Mouse (Mus musculus) limb, embryonic 15.5 days (tissue): ENCODE measurements around the gene Ccnk. TPM values are rescaled to one million over a fixed set of nuclear protein-coding genes. Genes with fewer than 3 reads are reported as not detected.

ENCODE experiments used
- ATAC-seq: fragments of 200-750 bp; cut with Nextera tagmentation; 2 replicates; pipeline ENCODE4 v1.8.0; 2017; ENCODE audit warnings: low read depth, moderate TSS enrichment; ENCODE audit not compliant: insufficient number of reproducible peaks, low FRiP score, low TSS enrichment
- H3K27ac ChIP-seq: fragments of 300-500 bp; sonication (generic); 2 replicates; pipeline ENCODE4 v1.5.1; 2015; ENCODE audit warnings: moderate library complexity, mild to moderate bottlenecking, inconsistent platforms
- H3K27me3 ChIP-seq: fragments of 300-500 bp; sonication (generic); 2 replicates; pipeline ENCODE4 v1.6.1; 2015; ENCODE audit warnings: inconsistent platforms
- H3K36me3 ChIP-seq: fragments of 300-500 bp; sonication (generic); 2 replicates; pipeline ENCODE4 v1.6.1; 2015; ENCODE audit warnings: inconsistent platforms
- H3K4me1 ChIP-seq: fragments of 300-500 bp; sonication (generic); 2 replicates; pipeline ENCODE4 v1.6.1; 2015; ENCODE audit warnings: inconsistent platforms
- H3K4me2 ChIP-seq: fragments of 300-500 bp; sonication (generic); 2 replicates; pipeline ENCODE4 v1.6.1; 2015; ENCODE audit warnings: mild to moderate bottlenecking, inconsistent platforms
- H3K4me3 ChIP-seq: fragments of 300-500 bp; sonication (generic); 2 replicates; pipeline ENCODE4 v1.5.1; 2015; ENCODE audit warnings: mild to moderate bottlenecking, inconsistent platforms
- H3K9ac ChIP-seq: fragments of 300-500 bp; sonication (generic); 2 replicates; pipeline ENCODE4 v1.6.1; 2015; ENCODE audit warnings: inconsistent platforms
- H3K9me3 ChIP-seq: fragments of 300-500 bp; sonication (generic); 2 replicates; pipeline ENCODE4 v1.6.1; 2016; ENCODE audit warnings: inconsistent platforms
- WGBS: fragments of 180-500 bp; shearing (Covaris S2); methylation state at CpG from one replicate; pipeline ENCODE4 v1.1.7; 2015; 5-methylcytosine and 5-hydroxymethylcytosine counted together
- polyA plus RNA-seq: library from polyadenylated mRNA; unstranded; fragments of >200 nt; fragmentation: Nextera tagmentation; extraction: Ambion mirVana; gene quantifications from 2 replicates; pipeline ENCODE4 v1.2.1, GENCODE M21; 2015

The Ccnk gene
- polyA plus RNA-seq, 1 experiment from 2014 or later, result 3.4 TPM

DNA sequence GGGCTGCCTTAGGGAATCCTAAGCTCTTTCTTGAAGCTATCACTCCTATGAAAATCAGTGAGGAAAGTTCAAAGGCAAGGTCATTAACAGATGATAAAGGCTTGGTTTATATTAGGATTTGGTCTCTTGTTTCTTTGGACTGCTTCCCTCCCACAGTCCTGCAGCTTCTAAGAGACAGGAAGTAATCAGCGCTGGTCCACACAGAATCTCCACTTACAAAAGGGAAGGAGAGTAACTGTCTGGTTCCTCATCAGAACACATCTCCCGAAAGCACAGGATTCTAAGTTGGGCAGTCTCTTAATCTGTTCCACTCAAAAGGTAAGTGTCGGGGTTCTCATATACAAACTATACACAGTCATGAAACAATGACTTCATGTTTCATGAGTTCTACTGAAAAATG lies 10.5 kb upstream of the Ccnk start:
- Histone ChIP-seq H3K4me2 (no peak overlapping the region), H3K36me3 (peaks cover 5% of the 10 kb centered on the region; the same call in 1 of the 2 replicates), H3K4me3 (no peak overlapping the region), H3K9ac (no peak overlapping the region), H3K9me3 (no peaks in the 10 kb centered on the region), H3K27ac (no peak overlapping the region), H3K27me3 (no peaks in the 10 kb centered on the region), H3K4me1 (no peaks in the 10 kb centered on the region; the same call in 1 of the 2 replicates)
- WGBS, result 71% methylated on average over 3 of the region's 3 CpGs
- ATAC-seq, result no peak

DNA sequence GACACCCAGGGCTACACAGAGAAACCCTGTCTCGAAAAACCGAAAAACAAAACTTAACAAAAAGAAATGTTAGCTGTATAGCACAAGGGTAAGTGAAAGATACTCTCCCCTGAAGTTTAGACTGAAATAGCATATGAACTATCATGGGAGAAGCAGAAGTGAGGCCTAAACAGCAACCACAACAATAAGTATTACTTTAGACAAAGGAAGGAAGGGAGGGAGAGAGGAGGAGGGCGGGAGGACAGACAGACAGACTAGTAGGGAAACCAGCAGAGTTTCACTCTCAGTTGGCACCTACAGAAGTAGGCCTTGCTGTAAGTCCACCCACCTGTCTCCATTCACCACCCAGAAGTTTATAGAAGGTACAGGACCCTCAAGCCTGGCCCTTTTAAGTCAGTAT lies 8.9 kb upstream of the Ccnk start:
- Histone ChIP-seq H3K4me3 (no peak overlapping the region), H3K27me3 (no peaks in the 10 kb centered on the region), H3K36me3 (no peaks in the 10 kb centered on the region), H3K9me3 (no peaks in the 10 kb centered on the region), H3K27ac (no peak overlapping the region), H3K9ac (no peak overlapping the region), H3K4me1 (peaks cover 5% of the 10 kb centered on the region; the same call in 1 of the 2 replicates), H3K4me2 (no peak overlapping the region)
- no peak for ATAC-seq
- WGBS, result 93% methylated on average over 3 of the region's 3 CpGs

DNA sequence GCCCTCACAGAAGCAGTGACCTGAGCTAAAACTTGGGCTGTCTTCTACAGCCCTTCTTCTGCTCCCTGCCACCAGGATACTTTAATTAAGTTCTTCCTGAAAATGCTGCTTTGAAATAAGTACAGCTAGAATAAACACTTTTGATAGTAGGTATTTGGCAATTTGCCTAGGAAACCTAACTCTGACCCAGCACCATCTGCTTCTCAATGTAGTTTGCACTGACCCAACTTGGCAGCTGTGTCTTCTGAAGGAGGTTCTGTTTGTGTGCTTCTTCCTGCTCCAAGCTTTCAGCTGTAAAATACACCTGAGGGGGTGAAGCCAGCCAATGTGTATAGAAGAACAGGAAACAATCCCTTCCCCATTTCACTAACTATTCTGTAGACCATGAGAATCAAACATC lies 8.0 kb upstream of the Ccnk start:
- Histone ChIP-seq H3K9ac (no peak overlapping the region), H3K4me2 (no peak overlapping the region), H3K27me3 (no peaks in the 10 kb centered on the region), H3K4me3 (no peak overlapping the region), H3K9me3 (no peaks in the 10 kb centered on the region), H3K4me1 (peaks cover 7% of the 10 kb centered on the region), H3K36me3 (no peaks in the 10 kb centered on the region), H3K27ac (no peak overlapping the region)
- ATAC-seq, result no peak

DNA sequence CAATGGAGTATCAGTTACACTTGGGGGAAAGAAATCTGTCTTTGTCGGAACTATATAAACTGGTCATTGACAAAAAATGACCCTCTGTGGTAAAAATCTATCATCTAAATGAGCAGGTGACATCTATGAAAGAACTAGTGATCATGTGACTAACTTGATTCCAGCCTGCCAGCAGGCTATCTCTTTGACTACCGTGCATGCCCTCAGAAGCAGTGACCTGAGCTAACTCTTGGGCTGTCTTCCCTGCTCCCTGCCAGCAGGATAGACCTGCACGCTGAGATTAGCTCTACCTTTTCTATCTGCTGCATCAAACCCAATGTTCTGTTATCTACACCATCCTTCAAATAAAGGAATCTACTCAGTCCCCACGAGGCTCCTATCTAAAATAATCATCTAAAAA lies 6.7 kb upstream of the Ccnk start:
- Histone ChIP-seq H3K36me3 (no peaks in the 10 kb centered on the region), H3K4me2 (no peak overlapping the region), H3K27me3 (no peaks in the 10 kb centered on the region), H3K9me3 (no peaks in the 10 kb centered on the region), H3K9ac (no peak overlapping the region), H3K4me3 (no peak overlapping the region), H3K4me1 (peaks cover 20% of the 10 kb centered on the region), H3K27ac (no peak overlapping the region)
- ATAC-seq, result no peak
- 71% methylated on average over 4 of the region's 4 CpGs for WGBS

DNA sequence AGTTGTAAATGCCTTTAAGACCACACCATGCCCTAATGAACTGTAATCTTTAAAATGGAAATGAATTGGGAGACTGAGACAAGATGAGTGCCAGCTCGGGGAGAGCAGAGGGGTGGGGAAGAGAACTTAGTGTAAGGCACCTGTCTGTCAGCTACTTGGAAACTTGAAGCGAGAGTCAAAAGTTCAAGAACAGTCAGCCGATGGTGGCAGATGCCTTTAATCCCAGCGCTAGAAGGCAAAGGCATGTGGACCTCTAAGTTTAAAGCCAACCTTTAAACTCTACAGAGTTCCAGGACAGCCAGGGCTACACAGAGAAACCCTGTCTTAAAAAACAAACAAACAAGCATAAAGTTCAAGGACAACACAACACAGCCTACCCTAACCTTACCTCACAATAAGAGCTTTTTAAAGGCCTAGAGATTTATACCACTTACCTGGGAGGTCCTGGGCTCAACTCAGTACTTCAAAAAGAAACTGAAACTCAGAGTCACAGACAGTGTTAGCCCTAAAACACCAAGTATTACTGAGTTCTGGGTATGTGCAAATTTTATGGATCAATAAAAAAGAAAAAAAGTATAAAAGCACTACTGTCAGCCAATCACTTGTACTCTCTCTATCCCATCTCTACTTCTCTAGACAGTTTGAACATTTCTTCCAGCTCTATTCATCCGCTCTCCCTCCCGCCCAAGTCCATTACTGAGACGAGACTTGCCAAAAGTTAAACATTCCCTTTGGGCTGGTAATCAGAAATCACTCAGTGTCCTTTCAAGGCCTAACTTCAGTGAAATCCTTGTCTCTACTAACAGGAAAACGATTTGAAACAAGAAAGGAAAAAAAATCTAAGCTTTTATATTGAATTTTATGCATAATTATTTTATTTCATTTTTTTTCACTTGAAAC lies 4.5 kb upstream of the Ccnk start:
- no peaks in the 10 kb centered on the region for H3K9me3 ChIP-seq
- H3K9ac ChIP-seq, result no peak overlapping the region
- H3K4me3 ChIP-seq, result no peak overlapping the region
- H3K27me3 ChIP-seq, result no peaks in the 10 kb centered on the region
- H3K4me2 ChIP-seq, result no peak overlapping the region
- ATAC-seq, result no peak
- H3K36me3 ChIP-seq, result no peaks in the 10 kb centered on the region
- no peak overlapping the region for H3K27ac ChIP-seq
- H3K4me1 ChIP-seq, result peaks cover 26% of the 10 kb centered on the region
- 50% methylated on average over 8 of the region's 8 CpGs for WGBS

DNA sequence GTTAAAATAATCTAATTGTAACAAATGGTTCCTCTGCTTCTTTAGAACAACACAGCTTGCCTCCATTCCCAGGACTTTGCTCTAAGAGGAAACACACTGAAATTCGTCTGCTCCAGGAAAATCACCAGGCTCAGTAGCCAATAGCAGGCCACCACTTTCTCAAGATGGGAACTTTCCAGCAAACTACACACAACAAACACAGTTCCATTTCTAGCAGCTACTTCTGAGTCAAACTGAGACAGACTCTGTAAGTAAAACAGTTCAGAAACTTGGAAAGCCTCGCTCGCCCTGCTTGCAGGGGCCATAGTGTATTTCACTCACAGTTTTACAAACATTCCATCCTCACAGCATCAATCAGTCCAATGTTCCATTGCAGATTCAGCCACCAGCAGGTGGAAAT lies 3.0 kb upstream of the Ccnk start:
- no peaks in the 10 kb centered on the region for H3K27me3 ChIP-seq
- H3K36me3 ChIP-seq, result no peaks in the 10 kb centered on the region
- H3K9ac ChIP-seq, result no peak overlapping the region
- peaks cover 34% of the 10 kb centered on the region for H3K4me1 ChIP-seq
- H3K4me2 ChIP-seq, result no peak overlapping the region
- no peak overlapping the region for H3K27ac ChIP-seq
- H3K4me3 ChIP-seq, result no peak overlapping the region
- WGBS, result 74% methylated on average over 3 of the region's 3 CpGs
- ATAC-seq, result no peak
- no peaks in the 10 kb centered on the region for H3K9me3 ChIP-seq

DNA sequence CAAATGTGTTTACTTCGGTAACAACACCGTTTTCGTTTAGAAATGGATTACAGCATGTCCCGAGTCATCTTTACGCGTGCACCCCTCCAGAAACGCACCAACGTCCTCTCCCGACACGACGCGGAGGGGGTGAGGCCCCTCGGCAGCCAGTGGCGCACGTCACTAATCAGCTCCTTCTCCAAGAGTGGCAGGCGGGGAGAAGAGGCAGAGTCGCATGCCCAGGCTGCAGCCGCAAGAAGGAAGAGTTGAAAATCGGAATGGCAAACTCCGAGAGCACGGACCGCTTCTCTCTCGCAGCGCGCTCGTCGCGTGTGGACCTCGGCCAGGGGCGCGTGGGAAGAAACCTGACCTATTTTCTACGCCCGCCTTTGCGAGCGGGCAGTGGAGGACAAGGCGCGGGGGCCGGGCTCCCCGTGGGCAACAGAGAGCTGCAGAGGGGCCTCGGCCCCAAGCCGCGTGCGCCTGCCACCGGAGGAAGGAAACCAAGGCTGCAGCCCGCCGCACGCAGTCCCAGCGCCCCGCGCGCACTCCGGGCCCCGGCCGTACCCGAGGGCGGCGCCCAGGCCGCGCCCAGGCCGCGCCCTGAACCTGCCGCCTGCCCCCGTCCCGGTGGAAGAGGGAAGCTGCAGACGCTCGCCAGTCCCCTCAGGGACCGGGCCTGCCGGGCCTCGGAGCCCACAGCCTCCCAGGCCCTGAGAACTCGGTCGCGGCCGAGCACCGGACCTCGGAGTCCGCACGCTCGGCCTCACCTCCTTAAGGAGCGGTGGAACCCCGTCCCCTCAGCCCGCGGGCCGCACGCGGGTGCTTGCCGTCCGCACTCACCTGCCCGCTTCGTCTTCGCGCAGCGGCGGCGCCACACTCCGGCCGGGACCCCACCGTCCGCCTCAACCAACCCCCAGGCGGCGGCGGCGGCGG lies 791 bp upstream of the Ccnk start:
- peak overlapping the region; percentile 75 for H3K4me2 ChIP-seq
- H3K36me3 ChIP-seq, result peaks cover 11% of the 10 kb centered on the region
- no peaks in the 10 kb centered on the region for H3K27me3 ChIP-seq
- WGBS, result under 1% methylated on average over 83 of the region's 103 CpGs
- peak overlapping the region; percentile 99 for H3K4me3 ChIP-seq
- H3K9ac ChIP-seq, result peak overlapping the region; percentile 94
- peak; percentile 1; the same call in 1 of the 2 replicates for ATAC-seq
- no peaks in the 10 kb centered on the region for H3K9me3 ChIP-seq
- H3K4me1 ChIP-seq, result peaks cover 34% of the 10 kb centered on the region
- peak overlapping the region; percentile 91 for H3K27ac ChIP-seq

DNA sequence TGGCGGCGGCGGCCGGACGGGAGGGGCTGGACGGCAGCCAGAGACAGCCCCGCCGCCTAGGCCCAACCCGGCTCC lies 296 bp upstream of the Ccnk start, which contains the start of gene Setd3:
Setd3 (minus strand) TSS at position 69 of the 75 bp plus-strand sequence.
- no peaks in the 10 kb centered on the region for H3K9me3 ChIP-seq
- H3K4me3 ChIP-seq, result peak within 1 kb of the TSS; percentile 99
- H3K4me1 ChIP-seq, result peaks cover 34% of the 10 kb centered on the region
- peak within 1 kb of the TSS; percentile 82 for H3K4me2 ChIP-seq
- H3K36me3 ChIP-seq, result peaks cover 14% of the 10 kb centered on the region
- ATAC-seq, result no peak
- WGBS, result 0% methylated on average over 1 of the region's 9 CpGs
- peak within 1 kb of the TSS; percentile 94 for H3K9ac ChIP-seq
- no peaks in the 10 kb centered on the region for H3K27me3 ChIP-seq
- peak within 1 kb of the TSS; percentile 91 for H3K27ac ChIP-seq

DNA sequence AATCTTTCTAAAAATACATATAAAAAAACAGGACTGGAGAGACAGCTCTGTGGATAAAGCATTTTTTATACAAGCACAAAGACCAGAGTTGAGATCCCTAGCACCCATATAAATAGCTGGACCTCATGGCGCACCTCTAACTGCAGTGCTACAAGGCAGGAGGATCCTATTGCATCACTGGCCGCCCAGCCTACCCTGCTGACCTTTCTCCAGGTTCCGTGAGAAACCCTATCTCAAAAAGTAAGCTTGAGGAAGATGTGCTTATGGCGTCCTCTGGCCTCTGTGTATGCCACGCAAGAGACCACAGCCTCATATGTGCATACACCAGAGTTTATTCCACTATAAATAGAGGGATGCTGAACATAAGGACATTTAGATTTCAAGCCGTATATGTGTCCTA lies 2.3 kb downstream of the Ccnk start:
- Histone ChIP-seq H3K36me3 (peaks cover 33% of the 10 kb centered on the region), H3K4me1 (peaks cover 23% of the 10 kb centered on the region), H3K9ac (no peak overlapping the region), H3K4me3 (no peak overlapping the region), H3K4me2 (no peak overlapping the region), H3K27ac (no peak overlapping the region), H3K27me3 (no peaks in the 10 kb centered on the region), H3K9me3 (no peaks in the 10 kb centered on the region)
- no peak for ATAC-seq
- 94% methylated on average over 6 of the region's 6 CpGs for WGBS

DNA sequence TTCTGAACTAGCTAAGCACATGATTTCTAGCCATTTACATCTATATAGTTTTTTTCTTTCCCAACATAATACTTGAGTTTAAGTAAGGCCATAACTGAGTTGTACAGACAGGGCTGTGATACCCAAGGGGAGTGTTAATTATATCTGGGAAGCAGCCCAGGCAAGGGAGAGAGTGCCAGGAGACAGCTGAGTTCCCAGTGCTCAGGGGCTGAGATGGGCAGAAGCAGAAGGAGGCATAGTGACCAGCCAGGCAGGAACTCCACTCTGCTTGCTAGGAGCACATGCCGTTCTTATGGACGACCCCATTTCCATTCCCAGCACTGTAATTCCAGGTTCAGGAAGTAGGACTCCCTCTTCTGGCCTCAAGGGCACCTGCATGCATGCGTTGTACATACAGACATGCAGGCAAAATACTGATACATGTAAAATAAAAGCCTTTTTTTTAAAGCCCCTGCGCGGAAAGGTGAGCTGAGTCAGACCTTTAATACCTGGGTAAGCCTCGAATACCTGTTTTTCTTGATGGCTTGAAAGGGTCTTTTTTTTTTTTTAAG lies 8.2 kb downstream of the Ccnk start:
- Histone ChIP-seq H3K4me3 (no peak overlapping the region), H3K27me3 (no peaks in the 10 kb centered on the region), H3K4me2 (no peak overlapping the region), H3K9me3 (no peaks in the 10 kb centered on the region), H3K4me1 (no peaks in the 10 kb centered on the region), H3K27ac (no peak overlapping the region), H3K36me3 (peaks cover 79% of the 10 kb centered on the region), H3K9ac (no peak overlapping the region)
- 91% methylated on average over 6 of the region's 6 CpGs for WGBS
- ATAC-seq, result no peak

DNA sequence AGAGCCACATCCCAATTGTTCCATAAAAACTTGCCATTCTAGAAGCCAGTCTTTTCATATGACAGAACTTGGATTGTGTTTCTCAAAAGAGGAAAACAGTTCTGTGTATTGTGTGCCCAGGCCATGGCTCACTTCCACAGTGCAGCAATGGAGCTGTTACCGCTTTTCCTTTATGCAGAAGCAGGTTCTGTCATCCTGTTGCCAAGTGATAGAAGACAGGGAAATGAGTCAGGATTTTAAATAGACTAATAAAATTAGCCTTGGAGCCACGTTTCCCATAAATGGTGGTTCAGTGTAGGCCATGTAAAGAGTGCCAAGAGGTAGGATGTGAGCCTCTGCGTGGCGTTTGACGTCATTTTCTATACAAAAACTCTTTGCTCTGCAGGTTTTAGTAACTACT lies 14.5 kb downstream of the Ccnk start:
- ATAC-seq, result no peak
- Histone ChIP-seq H3K9me3 (no peaks in the 10 kb centered on the region), H3K36me3 (peaks cover 94% of the 10 kb centered on the region), H3K27me3 (no peaks in the 10 kb centered on the region), H3K4me1 (no peaks in the 10 kb centered on the region), H3K9ac (no peak overlapping the region), H3K27ac (no peak overlapping the region), H3K4me3 (no peak overlapping the region), H3K4me2 (no peak overlapping the region)
- 72% methylated on average over 5 of the region's 5 CpGs for WGBS

DNA sequence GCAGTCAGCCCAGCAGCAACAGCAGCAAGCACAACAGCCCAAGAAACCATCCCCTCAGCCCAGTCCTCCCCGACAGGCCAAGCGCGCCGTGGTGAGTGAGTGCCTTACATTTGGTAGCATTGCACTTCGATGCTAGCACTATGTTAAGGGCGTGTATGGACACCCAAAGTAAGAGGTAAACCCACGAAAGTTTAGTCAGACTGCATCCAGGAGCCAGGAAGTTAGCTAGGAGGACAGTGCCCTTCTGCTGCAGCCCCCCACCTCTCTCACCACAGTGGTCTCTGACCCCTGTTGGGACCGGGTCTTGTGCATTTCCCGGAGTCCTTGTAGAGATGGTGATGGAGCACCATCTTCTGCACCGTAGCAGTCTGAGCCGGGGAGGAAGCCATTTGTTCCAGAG lies 16.4 kb downstream of the Ccnk start:
- no peak for ATAC-seq
- no peak overlapping the region for H3K9ac ChIP-seq
- no peak overlapping the region for H3K4me2 ChIP-seq
- H3K27ac ChIP-seq, result no peak overlapping the region
- H3K4me1 ChIP-seq, result no peaks in the 10 kb centered on the region
- peaks cover 96% of the 10 kb centered on the region for H3K36me3 ChIP-seq
- no peaks in the 10 kb centered on the region for H3K9me3 ChIP-seq
- WGBS, result 91% methylated on average over 11 of the region's 11 CpGs
- no peak overlapping the region for H3K4me3 ChIP-seq
- no peaks in the 10 kb centered on the region for H3K27me3 ChIP-seq
